Mouse (Mus musculus) limb, embryonic 11.5 days (tissue): ENCODE measurements around the gene Gm11627. TPM values are rescaled to one million over a fixed set of nuclear protein-coding genes. Genes with fewer than 3 reads are reported as not detected.
"Not testable (repeated sequence)": the region's sequence is repeated elsewhere in the genome, so short reads cannot be mapped to it uniquely, and the experiment has no call there.

Experiments
- ATAC-seq: fragments of 200-750 bp; cut with Nextera tagmentation; 2 replicates; pipeline ENCODE4 v1.8.0; 2017; ENCODE audit warnings: low read depth; ENCODE audit not compliant: insufficient number of reproducible peaks, low FRiP score, low TSS enrichment
- DNase-seq: peaks from one replicate; pipeline ENCODE4 v3.0.0-alpha.2; 2015; ENCODE audit warnings: low spot score
- H3K27ac ChIP-seq: fragments of 300-500 bp; sonication (generic); replicated peaks from 2 replicates; pipeline ENCODE4 v1.5.1; 2014; ENCODE audit warnings: low read depth, mild to moderate bottlenecking, low read length
- H3K27me3 ChIP-seq: fragments of 300-500 bp; sonication (generic); 2 replicates; pipeline ENCODE4 v1.6.1; 2014; ENCODE audit warnings: mild to moderate bottlenecking, low read length, mixed read lengths; ENCODE audit not compliant: control insufficient read depth, insufficient read depth
- H3K36me3 ChIP-seq: fragments of 300-500 bp; sonication (generic); 2 replicates; pipeline ENCODE4 v1.6.1; 2014; ENCODE audit warnings: mild to moderate bottlenecking, low read length, moderate library complexity, mixed read lengths; ENCODE audit not compliant: control insufficient read depth, insufficient read depth
- H3K4me1 ChIP-seq: fragments of 300-500 bp; sonication (generic); 2 replicates; pipeline ENCODE4 v1.6.1; 2014; ENCODE audit warnings: low read length, mixed read lengths; ENCODE audit not compliant: control insufficient read depth, insufficient read depth
- H3K4me2 ChIP-seq: fragments of 300-500 bp; sonication (generic); 2 replicates; pipeline ENCODE4 v1.6.1; 2014; ENCODE audit warnings: low read depth, mild to moderate bottlenecking, moderate library complexity; ENCODE audit not compliant: severe bottlenecking
- H3K4me3 ChIP-seq: fragments of 300-500 bp; sonication (generic); 2 replicates; pipeline ENCODE4 v1.5.1; 2014; ENCODE audit warnings: low read depth, low read length
- H3K9ac ChIP-seq: fragments of 300-500 bp; sonication (generic); 2 replicates; pipeline ENCODE4 v1.6.1; 2014; ENCODE audit warnings: mild to moderate bottlenecking, low read length
- H3K9me3 ChIP-seq: fragments of 300-500 bp; sonication (generic); 2 replicates; pipeline ENCODE4 v1.6.1; 2016; ENCODE audit warnings: low read length; ENCODE audit not compliant: control insufficient read depth
- WGBS: fragments of 180-500 bp; shearing (Covaris S2); extraction: QIAGEN DNeasy Blood & Tissue Kit; methylation state at CpG from one replicate; pipeline ENCODE4 v1.1.7; 2014; 5-methylcytosine and 5-hydroxymethylcytosine counted together
- polyA plus RNA-seq: library from polyadenylated mRNA; unstranded; fragments of >200 nt; fragmentation: Nextera tagmentation; extraction: Ambion mirVana; gene quantifications from 2 replicates; pipeline ENCODE4 v1.2.1, GENCODE M21; 2014

Gene Gm11627
- polyA plus RNA-seq, 1 experiment from 2014 or later: 4.2 TPM

- DNase-seq (no peak), ATAC-seq (no peak)
- H3K4me2 ChIP-seq: no peak overlapping the region
- no peak overlapping the region for H3K4me3 ChIP-seq
- H3K27me3 ChIP-seq: no peaks in the 10 kb centered on the region
- H3K4me1 ChIP-seq: no peaks in the 10 kb centered on the region
- H3K9me3 ChIP-seq: no peaks in the 10 kb centered on the region
- no peak overlapping the region for H3K9ac ChIP-seq
- H3K27ac ChIP-seq: no peak overlapping the region
- no peaks in the 10 kb centered on the region for H3K36me3 ChIP-seq
These were observed 13.5 kb downstream of the Gm11627 start for GRCm38 (mm10) chr11:102565741-102566140.

GRCm38 (mm10) chr11:102564952-102565671 lies 14.1 kb downstream of the Gm11627 start:
- H3K4me2 ChIP-seq, H3K4me3 ChIP-seq, DNase-seq, H3K4me1 ChIP-seq, H3K27me3 ChIP-seq, H3K9me3 ChIP-seq, H3K9ac ChIP-seq, H3K36me3 ChIP-seq, ATAC-seq, H3K27ac ChIP-seq: not testable (repeated sequence)
- 79% methylated on average over 14 of the region's 14 CpGs for WGBS

GRCm38 (mm10) chr11:102558704-102559103 lies 20.6 kb downstream of the Gm11627 start:
- ATAC-seq (no peak), DNase-seq (no peak)
- Histone ChIP-seq H3K4me1 (peaks cover 5% of the 10 kb centered on the region; the same call in 1 of the 2 replicates), H3K9me3 (no peaks in the 10 kb centered on the region), H3K4me3 (no peak overlapping the region), H3K36me3 (no peaks in the 10 kb centered on the region), H3K4me2 (no peak overlapping the region), H3K9ac (no peak overlapping the region), H3K27ac (no peak overlapping the region), H3K27me3 (no peaks in the 10 kb centered on the region)
- WGBS: 98% methylated on average over 4 of the region's 5 CpGs

GRCm38 (mm10) chr11:102557386-102557785 lies 21.9 kb downstream of the Gm11627 start:
- Histone ChIP-seq H3K4me2 (no peak overlapping the region), H3K9ac (no peak overlapping the region), H3K4me1 (peaks cover 5% of the 10 kb centered on the region; the same call in 1 of the 2 replicates), H3K4me3 (no peak overlapping the region), H3K9me3 (no peaks in the 10 kb centered on the region), H3K36me3 (no peaks in the 10 kb centered on the region), H3K27ac (no peak overlapping the region), H3K27me3 (no peaks in the 10 kb centered on the region)
- ATAC-seq (no peak), DNase-seq (no peak)
- 97% methylated on average over 1 of the region's 1 CpGs for WGBS

GRCm38 (mm10) chr11:102556716-102557074 lies 22.6 kb downstream of the Gm11627 start:
- Histone ChIP-seq H3K9ac (no peak overlapping the region), H3K9me3 (no peaks in the 10 kb centered on the region), H3K27me3 (no peaks in the 10 kb centered on the region), H3K36me3 (no peaks in the 10 kb centered on the region), H3K4me1 (peaks cover 5% of the 10 kb centered on the region; the same call in 1 of the 2 replicates), H3K4me2 (peak overlapping the region; percentile 70), H3K27ac (no peak overlapping the region), H3K4me3 (peak overlapping the region; percentile 100; the same call in 1 of the 2 replicates)
- WGBS: 11% methylated on average over 3 of the region's 3 CpGs
- ATAC-seq (no peak), DNase-seq (no peak)

- peak; percentile 98 for ATAC-seq
- H3K36me3 ChIP-seq: no peaks in the 10 kb centered on the region
- peak within 1 kb of the TSS; percentile 100 for H3K4me3 ChIP-seq
- peaks cover 5% of the 10 kb centered on the region; the same call in 1 of the 2 replicates for H3K4me1 ChIP-seq
- H3K9ac ChIP-seq: peak within 1 kb of the TSS; percentile 98
- under 1% methylated on average over 43 of the region's 55 CpGs for WGBS
- peak; percentile 95 for DNase-seq
- H3K27me3 ChIP-seq: no peaks in the 10 kb centered on the region
- H3K27ac ChIP-seq: peak within 1 kb of the TSS; percentile 90
- peak within 1 kb of the TSS; percentile 70 for H3K4me2 ChIP-seq
- H3K9me3 ChIP-seq: no peaks in the 10 kb centered on the region
These were observed 23.1 kb downstream of the Gm11627 start, which contains the start of gene Gpatch8 for GRCm38 (mm10) chr11:102556031-102556715. Gene Gpatch8 (minus strand): TSS chr11:102556392.

GRCm38 (mm10) chr11:102555400-102556030 lies 23.7 kb downstream of the Gm11627 start:
- peaks cover 5% of the 10 kb centered on the region; the same call in 1 of the 2 replicates for H3K4me1 ChIP-seq
- H3K36me3 ChIP-seq: no peaks in the 10 kb centered on the region
- peak overlapping the region; percentile 100 for H3K4me3 ChIP-seq
- H3K9me3 ChIP-seq: no peaks in the 10 kb centered on the region
- ATAC-seq: peak; percentile 46
- no peaks in the 10 kb centered on the region for H3K27me3 ChIP-seq
- H3K27ac ChIP-seq: peak overlapping the region; percentile 90
- H3K9ac ChIP-seq: peak overlapping the region; percentile 98
- DNase-seq: no peak
- H3K4me2 ChIP-seq: peak overlapping the region; percentile 70
- WGBS: under 1% methylated on average over 39 of the region's 39 CpGs

- no peak overlapping the region for H3K4me3 ChIP-seq
- DNase-seq (no peak), ATAC-seq (no peak)
- H3K27ac ChIP-seq: no peak overlapping the region
- H3K4me2 ChIP-seq: no peak overlapping the region
- no peaks in the 10 kb centered on the region for H3K9me3 ChIP-seq
- no peaks in the 10 kb centered on the region for H3K36me3 ChIP-seq
- WGBS: 86% methylated on average over 3 of the region's 3 CpGs
- H3K27me3 ChIP-seq: no peaks in the 10 kb centered on the region
- H3K9ac ChIP-seq: no peak overlapping the region
- peaks cover 5% of the 10 kb centered on the region; the same call in 1 of the 2 replicates for H3K4me1 ChIP-seq
These were observed 27.2 kb downstream of the Gm11627 start for GRCm38 (mm10) chr11:102552051-102552450.
